Mouse (Mus musculus) left cerebral cortex, postnatal 14 days (tissue): ENCODE measurements around the gene Spdef. TPM values are rescaled to one million over a fixed set of nuclear protein-coding genes. Genes with fewer than 3 reads are reported as not detected.

Source experiments
- DNase-seq, 2 experiments: peaks; one replicate each; pipeline ENCODE4 v3.0.0; 2021 to 2022; ENCODE audit warnings: low spot score in 2 of 2, mixed read lengths in 1 of 2
- intact Hi-C: fragments of 180-260 bp; cut with DNase I; formaldehyde crosslinking; loops from one replicate; pipeline ENCODE4 v1.15.1; 2025
- total RNA-seq, 2 experiments: library from RNA; stranded (reverse); gene quantifications; 2 replicates each; pipeline ENCODE4 v1.2.3; 2021

Gene Spdef
- total RNA-seq, 2 experiments from 2014 or later, result 0.42 to 0.57 TPM

- intact Hi-C loops, result no loop called here
- DNase-seq, result no peak
Observed at GRCm38 (mm10) chr17:27732694-27733093, 3.9 kb upstream of the Spdef start.

DNA sequence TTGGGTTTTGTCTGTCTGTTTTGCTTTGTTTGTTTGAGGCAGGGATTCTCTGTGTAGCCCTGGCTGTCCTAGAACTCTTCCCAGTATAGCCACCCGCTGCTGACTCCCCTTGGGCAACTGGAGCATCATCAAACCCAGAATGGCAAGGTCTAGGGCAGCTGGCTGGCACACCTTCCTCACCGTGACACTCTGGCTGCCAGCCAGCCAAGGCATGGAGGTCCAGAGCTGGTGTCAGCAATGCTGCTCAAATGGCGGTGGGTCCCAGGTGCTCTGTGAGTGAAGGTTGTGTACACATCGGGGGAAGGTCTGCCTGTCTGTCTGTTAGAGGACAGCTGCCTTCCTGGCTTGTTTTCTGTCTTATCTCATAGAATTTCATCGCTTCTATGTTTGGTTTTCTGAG is 3.4 kb upstream of the Spdef start:
- intact Hi-C loops, result no loop called here
- DNase-seq, result no peak

- intact Hi-C loops, result no loop called here
Observed at GRCm38 (mm10) chr17:27726527-27726926, 2.2 kb downstream of the Spdef start.

DNA sequence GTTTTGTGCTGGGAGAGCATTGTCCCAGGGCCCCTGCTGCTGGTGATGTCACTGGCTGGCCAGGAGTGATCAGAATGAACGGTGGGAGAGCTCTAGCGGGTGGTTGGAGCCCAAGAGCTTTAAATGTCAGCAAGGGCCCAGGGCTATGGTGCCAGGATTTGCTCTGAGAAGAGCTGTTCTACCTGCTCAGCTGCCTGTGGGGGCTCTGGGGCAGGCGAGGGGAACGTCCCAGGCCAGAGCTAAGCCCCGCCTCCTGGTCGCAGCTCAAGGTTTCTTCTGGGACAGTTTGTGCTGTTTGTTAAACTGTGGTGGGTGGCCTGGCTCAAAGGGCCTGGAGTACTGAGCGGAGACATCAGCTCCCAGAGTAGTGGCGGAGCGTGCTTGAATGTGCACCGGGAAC is 3.3 kb downstream of the Spdef start:
- no peak for DNase-seq
- intact Hi-C loops, result no loop called here

More at GRCm38 (mm10) chr17:27726527-27726926, 2.2 kb downstream of the Spdef start:
- no peak for DNase-seq

- DNase-seq, result no peak
- intact Hi-C loops, result no loop called here
Observed at GRCm38 (mm10) chr17:27725011-27725410, 3.7 kb downstream of the Spdef start.

- intact Hi-C loops, result no loop called here
Observed at GRCm38 (mm10) chr17:27724327-27724726, 4.4 kb downstream of the Spdef start.

DNA sequence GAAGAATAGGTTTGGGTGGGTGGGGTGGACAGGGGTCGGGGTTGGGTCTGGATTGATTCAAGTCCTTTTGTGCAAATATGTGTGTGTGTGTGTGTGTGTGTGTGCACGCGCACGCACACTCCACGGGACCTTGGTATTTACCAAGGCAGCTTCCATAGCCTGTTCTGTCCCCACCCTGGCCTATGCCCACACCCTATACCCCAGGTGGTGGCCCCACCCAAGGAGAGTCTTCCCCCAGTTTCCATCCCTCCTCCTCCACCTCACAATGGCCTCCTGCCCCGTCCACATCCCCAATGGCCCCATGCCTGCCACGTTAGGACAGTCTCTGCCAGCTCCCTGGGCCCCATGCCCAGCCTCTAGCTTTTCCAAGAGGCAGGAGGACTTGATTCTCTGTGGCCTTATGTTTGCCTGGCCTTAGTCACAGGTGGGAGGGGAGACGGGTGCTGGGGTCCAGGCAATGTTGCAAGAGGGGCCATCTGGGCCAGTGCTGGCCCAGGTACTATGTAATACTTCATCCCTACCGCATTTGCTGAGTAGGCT is 7.6 kb downstream of the Spdef start:
- no peak for DNase-seq
- intact Hi-C loops, result no loop called here

More at GRCm38 (mm10) chr17:27724327-27724726, 4.4 kb downstream of the Spdef start:
- no peak for DNase-seq

- intact Hi-C loops, result no loop called here
- no peak for DNase-seq
Observed at GRCm38 (mm10) chr17:27720326-27720725, 8.4 kb downstream of the Spdef start.

- DNase-seq, result no peak
- intact Hi-C loops, result loop anchor here (5.0 kb wide), 1 partner anchor 43 kb away; no protein-coding TSS in a partner anchor
Observed at GRCm38 (mm10) chr17:27719663-27720062, 9.1 kb downstream of the Spdef start.

DNA sequence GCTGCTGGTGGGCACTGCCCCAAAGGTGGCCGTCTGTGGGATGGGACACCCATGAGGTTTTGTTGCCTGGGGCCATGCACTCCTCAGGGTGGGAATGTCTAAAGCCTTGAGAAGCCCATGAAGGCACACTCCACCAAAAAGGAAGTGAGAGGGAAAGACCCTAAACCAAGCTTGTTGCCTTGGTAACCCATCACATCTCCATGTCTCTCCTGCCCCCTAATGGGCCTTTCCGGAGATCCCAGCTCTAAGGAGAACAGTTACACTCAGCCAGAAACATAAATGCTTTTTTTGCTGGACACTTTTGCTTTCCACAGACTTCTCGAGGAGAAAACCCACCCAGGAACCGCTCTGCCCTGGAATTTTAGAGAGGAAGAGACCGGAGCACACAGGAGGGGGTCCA is 10.5 kb downstream of the Spdef start:
- peak in 1 of 2 experiments; percentile 62 for DNase-seq
- intact Hi-C loops, result loop anchor here (5.0 kb wide), 1 partner anchor 44 kb away; no protein-coding TSS in a partner anchor

DNA sequence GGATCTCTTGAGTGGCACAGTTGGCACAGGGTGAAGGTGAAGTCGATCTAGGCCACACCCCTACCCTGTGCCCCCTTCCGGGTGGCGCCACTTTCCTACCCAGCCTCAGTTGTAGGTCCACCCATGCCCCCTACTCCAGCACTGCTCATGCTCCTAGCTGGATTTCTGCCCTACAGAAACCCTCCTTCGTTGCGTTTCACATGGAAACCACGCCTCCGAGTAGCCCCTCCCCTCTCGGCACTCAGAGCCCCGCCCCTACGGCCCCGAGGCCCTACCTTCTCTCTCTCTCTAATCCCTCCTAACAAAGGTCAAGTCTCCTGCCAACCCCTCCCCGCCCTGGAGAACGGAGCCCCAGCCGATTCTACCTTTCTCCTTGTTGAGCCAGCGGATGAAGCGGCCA is 12.0 kb downstream of the Spdef start:
- intact Hi-C loops, result loop anchor here (5.0 kb wide), 1 partner anchor 45 kb away; no protein-coding TSS in a partner anchor
- DNase-seq, result no peak

GRCm38 (mm10) chr17:27712832-27713231 is 15.9 kb downstream of the Spdef start:
- intact Hi-C loops, result no loop called here
- DNase-seq, result no peak

DNA sequence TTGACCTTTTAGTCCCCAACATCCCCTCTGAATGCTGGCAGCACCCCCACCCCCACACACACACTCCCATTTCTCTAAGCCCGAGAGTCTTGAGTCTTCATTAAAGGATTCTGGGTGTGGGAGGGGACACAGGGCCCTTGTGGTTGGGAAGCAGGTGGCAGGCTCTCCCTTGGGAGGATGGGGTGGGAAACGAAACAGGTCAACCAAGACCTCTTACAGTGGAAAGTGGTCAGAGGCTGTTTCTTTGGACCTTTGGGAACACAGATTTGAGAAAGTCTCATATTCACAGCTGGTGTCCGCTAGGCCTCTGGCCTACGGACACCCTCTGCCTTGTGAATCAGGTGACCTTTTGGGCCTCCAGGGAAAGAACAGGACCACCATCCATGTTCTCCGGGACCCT is 19.1 kb downstream of the Spdef start:
- DNase-seq, result no peak
- intact Hi-C loops, result no loop called here

- DNase-seq, result peak; percentile 49 to 64
- intact Hi-C loops, result no loop called here
Observed at GRCm38 (mm10) chr17:27707954-27708661, 20.6 kb downstream of the Spdef start.

DNA sequence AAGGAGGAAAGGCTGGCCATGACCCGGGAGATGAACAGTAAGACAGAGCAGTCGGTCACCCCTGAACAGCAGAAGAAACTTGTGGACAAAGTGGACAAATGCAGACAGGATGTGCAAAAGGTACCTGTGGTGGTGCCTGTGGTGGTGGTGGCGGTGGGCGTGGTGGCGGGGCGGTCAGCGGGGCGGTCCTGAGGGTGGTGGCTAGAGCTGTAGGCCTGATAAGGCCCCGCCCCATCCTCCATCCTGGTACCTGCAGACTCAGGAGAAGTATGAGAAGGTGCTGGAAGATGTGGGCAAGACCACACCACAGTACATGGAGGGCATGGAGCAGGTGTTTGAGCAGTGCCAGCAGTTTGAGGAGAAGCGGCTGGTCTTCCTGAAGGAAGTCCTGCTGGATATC is 23.1 kb downstream of the Spdef start:
- intact Hi-C loops, result no loop called here
- no peak for DNase-seq

DNA sequence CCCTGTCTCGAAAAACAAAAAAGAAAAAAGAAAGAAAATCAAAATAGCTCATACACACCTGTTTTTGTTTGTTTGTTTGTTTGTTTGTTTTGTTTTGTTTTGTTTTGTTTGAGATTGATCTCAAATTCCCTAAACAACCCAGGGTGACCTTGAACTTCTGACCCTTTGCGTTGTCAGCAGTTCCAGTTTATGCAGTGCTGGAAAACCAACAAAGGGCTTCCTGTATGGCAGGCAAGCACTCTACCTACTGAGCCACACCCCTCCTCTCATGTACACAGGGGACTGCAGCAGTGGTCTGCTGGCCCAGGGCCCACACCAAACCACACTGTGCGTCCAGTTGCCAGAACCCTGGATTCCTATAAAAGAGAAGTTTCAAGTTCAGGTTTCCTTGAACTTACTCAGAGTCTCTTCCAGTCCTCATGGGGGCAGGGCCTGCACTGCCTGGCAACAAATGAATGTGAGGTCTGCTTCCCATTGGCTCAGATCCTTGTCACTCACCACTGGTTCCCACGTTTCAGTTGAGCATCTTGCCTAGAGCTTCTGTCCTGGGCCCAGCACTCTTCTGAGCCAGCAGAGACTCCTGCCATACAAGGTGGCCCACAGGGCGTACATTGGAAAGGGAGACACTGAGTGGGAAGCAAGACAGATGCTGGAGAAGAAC is 24.7 kb downstream of the Spdef start:
- DNase-seq, result peak in 1 of 2 experiments; percentile 71
- intact Hi-C loops, result no loop called here

DNA sequence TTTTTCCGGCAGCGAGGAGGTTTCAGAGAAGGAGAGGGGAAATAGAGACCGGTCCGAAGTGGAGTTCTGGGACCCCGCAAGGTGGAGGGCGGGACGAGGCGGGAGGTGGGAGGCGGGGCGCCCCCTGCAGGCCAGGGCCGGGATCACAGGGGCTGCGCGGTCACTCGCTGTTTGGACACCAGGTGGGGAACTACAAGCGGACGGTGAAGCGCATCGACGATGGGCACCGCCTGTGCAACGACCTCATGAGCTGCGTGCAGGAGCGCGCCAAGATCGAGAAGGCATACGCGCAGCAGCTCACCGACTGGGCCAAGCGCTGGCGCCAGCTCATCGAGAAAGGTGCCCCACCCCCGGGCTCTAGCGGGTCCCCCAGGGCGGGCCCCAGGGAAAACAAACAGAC is 26.2 kb downstream of the Spdef start:
- no peak for DNase-seq
- intact Hi-C loops, result no loop called here

DNA sequence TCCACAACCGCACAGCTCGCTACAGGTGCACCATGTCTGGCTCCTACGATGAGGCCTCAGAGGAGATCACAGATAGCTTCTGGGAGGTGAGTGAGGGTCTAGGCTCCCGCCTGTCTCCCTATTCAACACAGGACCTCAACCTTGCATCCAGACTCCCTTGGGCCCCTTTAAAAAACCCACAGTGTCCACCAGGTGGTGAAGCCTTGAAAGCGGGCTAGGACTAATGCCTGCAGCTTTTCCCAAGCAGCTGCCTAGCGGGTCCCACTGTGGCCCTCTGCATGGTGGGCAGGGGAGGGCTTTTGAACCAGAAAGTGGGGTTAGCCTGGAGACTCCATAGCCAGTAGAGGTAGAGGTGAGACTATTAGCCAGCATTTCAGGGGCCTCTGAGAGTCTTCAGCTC is 26.9 kb downstream of the Spdef start:
- DNase-seq, result no peak
- intact Hi-C loops, result no loop called here

GRCm38 (mm10) chr17:27700812-27701211 is 27.9 kb downstream of the Spdef start:
- no peak for DNase-seq
- intact Hi-C loops, result no loop called here

GRCm38 (mm10) chr17:27699641-27700244 is 29.0 kb downstream of the Spdef start:
- intact Hi-C loops, result no loop called here
- DNase-seq, result no peak
